Mouse (Mus musculus): ENCODE measurements around the gene Gm49395.

The Gm49395 gene

GRCm38 (mm10) chr13:114992260-114993014, 109.3 kb downstream of the Gm49395 start:
- in situ Hi-C loops (cut with MseI, MboI): loop anchor here in 1 of 2 experiments (25.0 kb wide), 1 partner anchor 220 kb away; no protein-coding TSS in a partner anchor

- in situ Hi-C loops (cut with MseI, MboI): loop anchor here (10.0 to 25.0 kb wide), 2 partner anchors 225 to 227 kb away; no protein-coding TSS in a partner anchor
Observed at GRCm38 (mm10) chr13:114987668-114988067, 114.1 kb downstream of the Gm49395 start.

- in situ Hi-C loops (cut with MseI, MboI): loop anchor here (10.0 to 25.0 kb wide), 2 partner anchors 225 to 228 kb away; no protein-coding TSS in a partner anchor
Observed at GRCm38 (mm10) chr13:114987161-114987560, 114.6 kb downstream of the Gm49395 start.

Measured in mouse trophoblast stem cell (cell line).